Mouse (Mus musculus) stomach, embryonic 14.5 days (tissue): ENCODE results near the gene Spin1. TPM values are rescaled to one million over a fixed set of nuclear protein-coding genes. Genes with fewer than 3 reads are reported as not detected.
"Not testable (repeated sequence)": the region's sequence is repeated elsewhere in the genome, so short reads cannot be mapped to it uniquely, and the experiment has no call there.

Experiments used
- ATAC-seq: fragments of 200-750 bp; cut with Nextera tagmentation; 2 replicates; pipeline ENCODE4 v1.8.0; 2017; ENCODE audit warnings: low read depth, moderate TSS enrichment; ENCODE audit not compliant: insufficient number of reproducible peaks, insufficient read depth, low FRiP score
- H3K27ac ChIP-seq: fragments of 300-500 bp; sonication (generic); 2 replicates; pipeline ENCODE4 v1.5.1; 2014; ENCODE audit warnings: mild to moderate bottlenecking, low read length, moderate library complexity, mixed read lengths
- H3K27me3 ChIP-seq: fragments of 300-500 bp; sonication (generic); 2 replicates; pipeline ENCODE4 v1.6.1; 2014; ENCODE audit warnings: low read length, control low read depth, mixed read lengths; ENCODE audit not compliant: control insufficient read depth, insufficient read depth
- H3K36me3 ChIP-seq: fragments of 300-500 bp; sonication (generic); 2 replicates; pipeline ENCODE4 v1.6.1; 2014; ENCODE audit warnings: mild to moderate bottlenecking, control low read depth, low read length, moderate library complexity, mixed read lengths; ENCODE audit not compliant: control insufficient read depth, insufficient read depth
- H3K4me1 ChIP-seq: fragments of 300-500 bp; sonication (generic); 2 replicates; pipeline ENCODE4 v1.6.1; 2014; ENCODE audit warnings: low read length, control low read depth, mixed read lengths; ENCODE audit not compliant: control insufficient read depth, insufficient read depth
- H3K4me2 ChIP-seq: fragments of 300-500 bp; sonication (generic); replicated peaks from 2 replicates; pipeline ENCODE4 v1.6.1; 2014; ENCODE audit warnings: low read depth, low read length, control low read depth
- H3K4me3 ChIP-seq: fragments of 300-500 bp; sonication (generic); 2 replicates; pipeline ENCODE4 v1.5.1; 2014; ENCODE audit warnings: low read depth, low read length, control low read depth
- H3K9ac ChIP-seq: fragments of 300-500 bp; sonication (generic); replicated peaks from 2 replicates; pipeline ENCODE4 v1.6.1; 2014; ENCODE audit warnings: low read depth, mild to moderate bottlenecking, control low read depth, low read length, moderate library complexity, mixed read lengths
- H3K9me3 ChIP-seq: fragments of 300-500 bp; sonication (generic); 2 replicates; pipeline ENCODE4 v1.6.1; 2016; ENCODE audit warnings: low read depth, low read length, control low read depth; ENCODE audit not compliant: control insufficient read depth
- WGBS: fragments of 180-500 bp; shearing (Covaris S2); extraction: QIAGEN DNeasy Blood & Tissue Kit; methylation state at CpG from one replicate; pipeline ENCODE4 v1.1.7; 2014; 5-methylcytosine and 5-hydroxymethylcytosine counted together
- polyA plus RNA-seq: library from polyadenylated mRNA; unstranded; fragments of >200 nt; fragmentation: Nextera tagmentation; extraction: Ambion mirVana; gene quantifications from 2 replicates; pipeline ENCODE4 v1.2.1, GENCODE M21; 2014

Spin1 gene
- polyA plus RNA-seq, 1 experiment from 2014 or later = 95.5 TPM

DNA sequence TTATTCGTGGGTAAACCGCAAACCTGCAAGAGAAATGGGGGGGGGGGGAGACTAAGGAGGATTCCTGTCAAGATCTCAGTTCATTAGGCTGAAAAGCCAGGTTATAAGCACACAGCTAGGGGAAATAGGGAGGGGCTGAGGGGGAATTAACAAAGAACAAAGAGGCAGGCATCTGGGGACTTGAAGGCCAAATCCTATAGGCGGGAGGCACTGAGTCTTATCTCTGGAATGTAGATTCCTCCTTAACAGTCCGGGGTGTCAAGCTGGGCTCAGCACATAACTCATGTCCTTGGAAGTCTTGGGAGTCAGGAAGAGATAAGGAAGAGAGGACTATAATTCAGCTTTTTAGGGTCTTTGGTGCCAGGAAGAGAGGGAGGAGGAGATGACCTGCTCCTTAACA lies 13.7 kb downstream of the Spin1 start:
- H3K27ac ChIP-seq, H3K27me3 ChIP-seq, H3K4me2 ChIP-seq, ATAC-seq, H3K4me3 ChIP-seq, H3K36me3 ChIP-seq, H3K9ac ChIP-seq: not testable (repeated sequence)
- 27% methylated on average over 4 of the region's 4 CpGs for WGBS
- H3K4me1 ChIP-seq = peaks cover 11% of the 10 kb centered on the region
- H3K9me3 ChIP-seq = peaks cover 13% of the 10 kb centered on the region; the same call in 1 of the 2 replicates

DNA sequence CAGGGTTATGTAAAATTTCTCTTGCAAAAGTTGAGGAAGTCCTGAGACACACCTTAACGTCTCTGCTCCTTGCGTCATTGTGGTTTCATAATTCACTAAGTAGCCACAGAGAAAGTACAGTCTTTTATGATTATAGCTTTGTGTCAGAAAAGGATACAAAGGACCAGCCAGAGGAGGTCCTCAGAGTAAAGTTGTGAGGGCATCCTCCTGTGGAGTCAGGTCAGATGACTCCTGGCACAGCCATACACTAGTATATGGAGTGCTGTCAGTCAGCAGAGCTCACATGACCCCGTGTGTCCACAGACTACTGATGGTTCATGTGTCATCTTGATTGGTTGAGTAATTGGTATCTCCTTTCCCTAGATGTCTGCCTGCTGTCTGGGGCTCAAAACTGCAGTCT lies 15.1 kb downstream of the Spin1 start:
- no peak overlapping the region for H3K4me3 ChIP-seq
- H3K4me1 ChIP-seq = peaks cover 14% of the 10 kb centered on the region
- no peak overlapping the region for H3K4me2 ChIP-seq
- no peak for ATAC-seq
- H3K27me3 ChIP-seq = no peaks in the 10 kb centered on the region
- H3K9me3 ChIP-seq = peaks cover 12% of the 10 kb centered on the region; the same call in 1 of the 2 replicates
- no peak overlapping the region for H3K9ac ChIP-seq
- no peaks in the 10 kb centered on the region; the same call in 1 of the 2 replicates for H3K36me3 ChIP-seq
- 85% methylated on average over 3 of the region's 3 CpGs for whole genome bisulfite sequencing
- H3K27ac ChIP-seq = no peak overlapping the region

GRCm38 (mm10) chr13:51120734-51121133 lies 20.1 kb downstream of the Spin1 start:
- H3K4me3 ChIP-seq = no peak overlapping the region
- H3K27ac ChIP-seq = no peak overlapping the region
- no peaks in the 10 kb centered on the region for H3K9me3 ChIP-seq
- WGBS = 25% methylated on average over 4 of the region's 4 CpGs
- H3K4me2 ChIP-seq = no peak overlapping the region
- H3K9ac ChIP-seq = no peak overlapping the region
- ATAC-seq = no peak
- peaks cover 21% of the 10 kb centered on the region for H3K4me1 ChIP-seq
- H3K27me3 ChIP-seq = no peaks in the 10 kb centered on the region
- no peaks in the 10 kb centered on the region for H3K36me3 ChIP-seq

GRCm38 (mm10) chr13:51121966-51122365 lies 21.3 kb downstream of the Spin1 start:
- 42% methylated on average over 1 of the region's 1 CpGs for WGBS
- H3K27ac ChIP-seq = no peak overlapping the region
- H3K27me3 ChIP-seq = no peaks in the 10 kb centered on the region
- no peak overlapping the region for H3K4me3 ChIP-seq
- H3K4me2 ChIP-seq = no peak overlapping the region
- no peaks in the 10 kb centered on the region; the same call in 1 of the 2 replicates for H3K36me3 ChIP-seq
- no peak overlapping the region for H3K9ac ChIP-seq
- no peaks in the 10 kb centered on the region for H3K9me3 ChIP-seq
- H3K4me1 ChIP-seq = peaks cover 17% of the 10 kb centered on the region
- ATAC-seq = no peak

DNA sequence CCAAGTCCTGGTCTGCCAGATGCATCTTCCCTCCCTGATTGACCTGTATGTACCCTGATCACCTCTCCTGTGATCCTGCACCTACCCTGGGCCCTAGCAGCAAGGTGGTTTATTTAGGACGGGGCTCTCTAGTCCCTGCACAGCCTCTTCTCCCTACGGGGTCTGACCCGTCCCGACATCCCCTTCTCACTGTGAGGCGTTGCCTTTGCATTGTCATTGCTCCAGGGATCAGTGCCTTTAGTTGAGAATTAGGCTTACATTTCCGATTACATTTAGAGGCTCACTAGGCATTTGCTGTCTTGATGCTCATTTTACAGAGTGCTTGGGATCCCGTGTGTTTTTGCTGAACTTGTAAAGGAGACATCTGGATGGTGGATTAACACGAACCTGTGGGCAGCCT lies 22.1 kb downstream of the Spin1 start:
- Histone ChIP-seq H3K27me3 (no peaks in the 10 kb centered on the region), H3K4me1 (peaks cover 17% of the 10 kb centered on the region), H3K27ac (no peak overlapping the region), H3K4me2 (no peak overlapping the region), H3K36me3 (no peaks in the 10 kb centered on the region; the same call in 1 of the 2 replicates), H3K9me3 (no peaks in the 10 kb centered on the region), H3K4me3 (no peak overlapping the region), H3K9ac (no peak overlapping the region)
- ATAC-seq = no peak
- WGBS = 77% methylated on average over 8 of the region's 8 CpGs

DNA sequence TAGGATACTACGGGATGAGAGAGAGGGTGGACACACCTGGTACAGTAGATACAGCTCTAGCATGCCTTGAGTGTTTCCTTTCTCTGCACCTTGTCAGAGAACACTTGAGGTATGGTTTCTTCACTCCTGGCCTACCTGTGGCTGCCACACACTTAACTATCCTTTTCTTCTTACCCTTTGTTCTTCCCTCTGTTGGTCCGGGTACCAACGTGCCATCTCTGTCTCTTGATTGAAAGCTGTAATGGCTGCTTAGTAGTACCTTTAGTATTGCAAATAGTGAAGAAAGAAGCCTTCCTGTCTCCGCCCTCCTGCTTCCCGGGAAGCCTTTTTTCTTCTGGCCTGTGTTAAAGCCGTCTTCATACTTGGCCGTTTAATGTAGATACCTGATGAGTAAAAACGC lies 24.7 kb downstream of the Spin1 start:
- Histone ChIP-seq H3K9ac (no peak overlapping the region), H3K9me3 (no peaks in the 10 kb centered on the region), H3K4me3 (no peak overlapping the region), H3K36me3 (peaks cover 14% of the 10 kb centered on the region; the same call in 1 of the 2 replicates), H3K4me1 (peaks cover 6% of the 10 kb centered on the region), H3K4me2 (no peak overlapping the region), H3K27me3 (no peaks in the 10 kb centered on the region), H3K27ac (no peak overlapping the region)
- no peak for ATAC-seq
- 73% methylated on average over 8 of the region's 8 CpGs for WGBS

GRCm38 (mm10) chr13:51127906-51128305 lies 27.2 kb downstream of the Spin1 start:
- H3K36me3 ChIP-seq = peaks cover 23% of the 10 kb centered on the region
- WGBS = 80% methylated on average over 2 of the region's 2 CpGs
- no peak for ATAC-seq
- H3K27me3 ChIP-seq = no peaks in the 10 kb centered on the region
- no peaks in the 10 kb centered on the region for H3K9me3 ChIP-seq
- H3K27ac ChIP-seq = no peak overlapping the region
- 0 out of 2 replicates have a peak, but pooled peaks cover 3% of the 10 kb centered on the region for H3K4me1 ChIP-seq
- H3K9ac ChIP-seq = no peak overlapping the region
- H3K4me3 ChIP-seq = no peak overlapping the region
- H3K4me2 ChIP-seq = no peak overlapping the region

- ATAC-seq = no peak
- Histone ChIP-seq H3K9me3 (no peaks in the 10 kb centered on the region), H3K4me3 (no peak overlapping the region), H3K27me3 (no peaks in the 10 kb centered on the region), H3K4me2 (no peak overlapping the region), H3K4me1 (no peaks in the 10 kb centered on the region), H3K36me3 (peaks cover 23% of the 10 kb centered on the region), H3K9ac (no peak overlapping the region), H3K27ac (no peak overlapping the region)
- WGBS = 85% methylated on average over 7 of the region's 7 CpGs
Observed at GRCm38 (mm10) chr13:51128417-51128816, 27.7 kb downstream of the Spin1 start.

- Histone ChIP-seq H3K4me2 (no peak overlapping the region), H3K9ac (no peak overlapping the region), H3K4me1 (no peaks in the 10 kb centered on the region), H3K4me3 (no peak overlapping the region), H3K9me3 (no peaks in the 10 kb centered on the region), H3K27me3 (no peaks in the 10 kb centered on the region), H3K27ac (no peak overlapping the region), H3K36me3 (peaks cover 32% of the 10 kb centered on the region)
- WGBS = 86% methylated on average over 10 of the region's 10 CpGs
- no peak for ATAC-seq
Observed at GRCm38 (mm10) chr13:51131179-51131578, 30.5 kb downstream of the Spin1 start.
